Mouse (Mus musculus): Measurements from ENCODE around the gene Pde8b. TPM values are rescaled to one million over a fixed set of nuclear protein-coding genes. Genes with fewer than 3 reads are reported as not detected.

Pde8b gene
- total RNA-seq, 2 experiments from 2014 or later: 72.0 to 77.5 TPM

DNA sequence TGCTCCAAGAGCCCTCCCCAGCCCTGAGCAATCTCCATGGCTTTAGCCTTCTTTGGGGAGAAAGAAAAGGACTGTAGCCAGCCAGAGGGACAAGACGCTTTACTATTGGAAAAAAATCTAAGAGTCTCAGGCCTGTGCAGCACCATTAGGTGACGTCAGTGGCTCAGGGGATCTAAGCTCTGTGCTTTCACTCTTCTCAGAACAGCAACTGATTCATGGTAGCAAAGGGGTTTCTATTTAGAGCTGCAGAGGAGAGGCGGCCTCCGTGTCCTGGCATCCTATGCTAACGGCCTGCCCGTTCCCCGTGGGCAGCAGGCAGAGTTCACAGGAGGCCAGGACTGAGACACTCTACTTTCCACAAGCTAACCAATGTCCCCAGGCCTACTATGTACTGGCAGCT is 169.1 kb downstream of the Pde8b start:
- no peak for DNase-seq

DNA sequence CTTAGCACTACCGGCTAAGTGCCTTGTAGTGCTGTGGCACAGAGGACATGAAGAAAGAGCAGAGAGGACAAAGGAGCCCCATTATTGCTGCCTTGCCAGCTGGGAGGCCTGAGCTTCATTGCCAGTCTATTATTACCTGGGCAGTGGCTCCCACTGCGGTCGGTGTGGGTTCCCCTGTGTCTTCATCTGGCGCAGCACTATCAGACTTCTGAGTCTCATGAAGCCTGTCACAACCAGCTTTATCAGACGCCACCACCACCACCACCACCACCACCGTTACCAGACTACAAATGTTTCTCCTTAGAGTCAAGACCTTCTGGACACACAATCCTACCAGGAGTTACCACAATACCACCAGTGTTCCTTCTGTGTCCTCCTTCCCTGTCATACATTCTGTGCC is 171.6 kb downstream of the Pde8b start:
- DNase-seq: no peak

DNA sequence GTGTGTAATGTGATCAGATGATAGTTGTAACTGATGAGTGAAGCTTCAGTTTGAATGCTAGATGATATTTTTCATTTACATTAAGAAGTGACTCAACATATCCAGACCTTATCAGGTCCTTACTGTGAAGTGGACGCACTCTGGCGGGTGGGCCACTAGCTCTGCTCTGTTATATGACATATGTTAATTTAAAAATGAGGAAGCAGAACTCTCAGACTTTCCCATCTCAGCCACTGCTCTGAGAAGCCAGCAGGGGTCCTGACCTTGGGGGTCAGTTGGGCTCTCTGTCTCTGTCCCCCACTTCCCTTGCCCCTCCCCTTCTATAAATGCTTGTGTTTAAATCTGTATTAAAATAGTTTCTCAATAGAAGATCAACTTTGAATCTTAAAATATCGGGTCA is 172.4 kb downstream of the Pde8b start:
- no peak for DNase-seq

DNA sequence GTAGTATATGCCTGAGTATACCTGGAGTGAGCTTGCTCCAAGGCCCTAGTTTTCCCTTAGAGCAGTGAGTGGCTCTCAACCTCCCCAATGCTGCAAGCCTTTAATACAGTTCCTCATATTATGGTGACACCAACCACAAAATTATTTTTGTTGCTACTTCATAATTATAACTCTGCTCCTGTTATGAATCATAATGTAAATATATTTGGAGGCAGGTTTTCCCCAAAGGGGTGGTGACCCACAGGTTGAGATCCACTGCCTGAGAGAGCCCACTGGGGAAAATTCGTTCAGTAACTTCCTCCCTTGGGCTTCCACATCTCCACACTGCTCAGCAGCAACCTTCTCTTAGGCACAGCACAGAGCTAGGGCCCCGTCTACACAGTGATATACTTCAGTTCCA is 174.0 kb downstream of the Pde8b start:
- no peak for DNase-seq

DNA sequence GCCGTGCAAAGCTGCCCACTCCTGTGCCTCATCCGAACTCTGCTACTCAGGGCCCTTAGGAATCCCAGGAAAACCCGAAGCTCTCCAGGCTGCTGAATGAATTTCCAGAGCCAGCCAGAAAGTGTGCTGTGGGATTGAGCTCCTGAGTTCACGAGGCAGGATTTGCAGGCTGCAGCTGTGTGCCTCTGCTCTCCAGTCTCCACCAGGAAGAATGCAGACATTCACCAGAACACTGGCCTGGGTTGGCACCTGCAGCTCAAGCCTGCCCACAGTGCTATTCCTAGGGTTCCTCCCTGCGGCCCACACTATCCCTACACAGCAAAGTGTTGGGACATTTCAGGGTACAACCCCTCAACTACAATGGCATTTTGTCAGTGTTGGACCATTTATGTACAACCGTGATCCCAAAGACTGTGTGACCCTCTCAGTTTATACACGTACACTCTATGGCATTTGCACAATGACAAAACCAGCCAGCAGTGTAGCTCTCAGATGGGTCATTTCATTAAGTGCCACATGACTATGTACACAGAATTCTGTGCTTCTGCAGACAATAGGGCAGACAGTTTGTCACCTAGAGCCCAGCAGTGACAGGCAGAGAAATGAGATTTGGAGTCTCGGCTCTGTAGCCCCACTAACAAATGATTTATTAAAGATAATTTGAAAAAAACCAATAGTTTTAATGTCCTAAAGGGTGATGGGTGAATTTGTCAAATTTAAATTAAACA is 176.5 kb downstream of the Pde8b start:
- no peak for DNase-seq

DNA sequence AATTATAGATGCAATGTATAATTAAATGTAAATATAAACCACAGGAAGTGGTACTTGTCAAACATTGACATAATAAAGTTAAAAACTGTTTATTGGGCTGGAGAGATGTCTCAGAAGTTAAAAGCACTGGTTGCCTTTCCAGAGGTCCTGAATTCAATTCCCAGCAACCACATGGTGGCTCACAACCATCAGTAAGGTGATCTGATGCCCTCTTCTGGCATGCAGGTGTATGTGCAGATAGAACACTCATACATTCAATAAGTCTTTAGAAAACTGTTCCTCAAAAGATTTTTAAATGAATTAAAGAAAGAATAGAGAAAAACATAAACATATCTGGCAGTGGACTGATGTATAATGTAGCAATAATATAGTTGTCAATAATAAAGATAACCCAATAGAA is 179.9 kb downstream of the Pde8b start:
- DNase-seq: no peak

DNA sequence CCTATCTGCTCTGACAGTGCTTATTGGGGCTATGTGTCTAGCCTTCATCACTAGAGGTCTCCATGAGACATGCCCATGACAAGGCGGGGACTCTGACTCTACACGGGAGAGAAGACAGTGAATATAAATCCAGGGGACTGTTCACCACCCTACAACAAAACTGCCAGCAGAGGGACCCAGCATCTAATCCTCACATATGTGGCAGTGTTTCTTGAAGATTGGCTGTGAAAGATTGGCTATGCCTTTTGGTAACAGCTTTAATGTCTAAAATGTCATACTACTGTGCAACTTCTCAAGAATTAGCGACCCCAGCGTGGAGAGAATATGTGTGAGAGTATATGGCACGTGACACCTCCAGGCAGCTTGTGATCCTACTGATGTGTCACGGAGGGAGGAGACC is 182.3 kb downstream of the Pde8b start:
- peak; percentile 34 for DNase-seq

DNA sequence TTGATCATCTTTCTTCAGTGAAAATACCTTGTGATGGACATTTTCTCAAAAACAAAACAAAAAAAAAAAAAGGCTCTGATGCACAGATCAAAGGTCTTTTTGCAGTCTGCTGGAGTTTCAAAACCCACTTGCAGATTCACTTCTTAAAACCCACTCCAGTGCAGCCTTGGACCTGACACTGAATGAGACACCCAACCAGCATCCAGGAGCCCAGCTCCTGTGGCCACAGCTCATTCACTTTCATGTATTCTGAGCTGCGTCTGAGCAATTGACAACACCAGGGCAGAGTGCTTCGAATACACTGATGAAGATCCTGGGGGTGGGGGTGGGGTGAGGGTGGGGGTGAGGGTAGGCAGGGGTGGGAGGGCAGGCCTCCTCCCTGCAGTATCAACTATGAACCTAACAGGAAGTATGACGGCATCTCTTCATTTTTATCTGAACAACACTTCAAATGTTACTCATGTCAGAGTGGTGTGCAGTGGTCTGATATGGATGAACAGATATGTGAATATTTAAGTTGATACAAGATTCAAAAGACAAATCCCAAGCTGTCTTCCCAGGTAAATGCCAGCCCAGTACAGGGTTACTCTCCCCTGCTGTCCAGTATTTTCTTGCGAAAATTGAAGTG is 186.6 kb downstream of the Pde8b start:
- DNase-seq: no peak

DNA sequence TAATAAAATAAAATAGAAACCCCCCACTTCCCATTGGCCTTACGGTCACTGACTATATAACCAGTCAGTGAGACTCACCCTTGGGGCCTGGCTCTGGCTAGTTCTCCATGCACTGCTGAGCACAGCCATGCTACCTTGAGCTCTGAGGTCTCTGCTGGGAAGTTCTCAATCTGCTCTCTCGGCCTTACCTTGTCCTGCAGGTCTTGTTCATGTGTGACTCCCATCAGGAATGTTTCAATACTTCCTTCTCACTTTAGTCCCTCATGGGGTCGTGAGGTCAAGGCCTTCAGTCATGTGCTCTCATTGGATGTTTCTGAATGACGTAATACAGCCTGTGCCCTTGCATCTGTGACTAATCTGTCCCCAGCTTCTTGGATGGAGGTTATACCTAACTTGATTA is 191.3 kb downstream of the Pde8b start:
- DNase-seq: peak; percentile 31

DNA sequence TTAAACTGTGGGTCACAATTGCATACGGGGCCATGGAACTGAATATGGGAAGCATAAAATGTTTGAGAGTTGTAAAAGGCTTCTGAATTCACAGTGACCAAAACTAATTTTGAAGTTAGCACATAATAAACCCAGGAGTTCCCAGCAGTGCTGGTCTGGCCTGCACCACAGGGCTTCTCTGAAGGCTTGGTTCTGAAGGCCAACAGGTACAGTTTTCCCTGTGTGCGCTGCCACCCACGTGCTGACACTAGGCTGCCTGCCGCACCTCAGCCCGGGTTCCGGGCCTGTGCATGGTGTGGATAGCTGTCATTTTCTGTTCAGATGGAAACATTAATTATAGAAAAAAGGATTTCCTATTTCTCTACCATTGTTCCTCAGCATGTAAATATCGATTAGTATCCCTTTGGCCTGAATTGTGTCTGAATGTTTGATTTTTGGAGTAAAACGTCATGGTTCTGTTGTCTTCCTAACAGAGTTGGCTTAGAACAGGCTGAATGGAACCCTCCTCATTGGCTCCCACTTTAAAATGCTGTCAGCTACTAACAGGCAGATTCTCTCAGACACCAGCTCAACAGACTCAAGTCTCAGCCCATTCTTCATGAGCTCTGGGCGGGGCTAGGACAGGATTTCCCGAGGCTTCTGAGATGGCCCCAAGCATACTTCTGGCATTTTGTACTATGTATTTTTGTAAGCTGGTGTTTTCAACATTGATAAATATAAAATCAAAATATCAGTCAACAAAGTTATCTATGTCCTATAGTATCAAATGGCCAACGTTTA is 193.4 kb downstream of the Pde8b start:
- DNase-seq: no peak

DNA sequence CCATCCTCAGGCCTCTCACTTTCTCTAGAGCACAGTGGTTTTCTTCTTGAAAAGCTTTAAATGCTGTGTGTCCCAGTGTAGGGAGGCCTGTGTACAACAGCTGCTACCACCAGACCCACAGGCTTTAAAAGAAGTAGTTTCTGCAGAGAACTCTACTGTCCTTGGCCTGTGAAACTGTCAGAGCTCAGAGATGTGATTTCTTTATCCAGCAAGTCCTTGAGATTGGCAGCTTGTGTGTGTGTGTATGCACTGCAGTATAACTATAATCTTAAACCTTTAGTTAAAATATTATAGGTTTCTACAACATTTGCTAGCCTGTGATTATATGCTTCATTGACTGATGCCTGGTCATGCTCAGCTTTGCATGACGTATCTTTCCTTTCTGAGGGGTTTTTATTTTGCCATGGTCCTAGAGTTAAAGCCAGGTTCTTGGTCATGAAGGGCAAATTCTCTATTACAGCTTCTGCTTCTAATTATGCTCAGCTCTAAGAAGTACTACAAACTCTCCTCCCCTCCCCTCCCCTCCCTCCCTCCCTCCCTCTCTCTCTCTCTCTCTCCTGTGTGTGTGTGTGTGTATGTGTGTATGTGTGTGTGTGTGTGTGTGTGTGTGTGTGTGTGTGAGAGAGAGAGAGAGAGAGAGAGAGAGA is 194.3 kb downstream of the Pde8b start:
- no peak for DNase-seq

DNA sequence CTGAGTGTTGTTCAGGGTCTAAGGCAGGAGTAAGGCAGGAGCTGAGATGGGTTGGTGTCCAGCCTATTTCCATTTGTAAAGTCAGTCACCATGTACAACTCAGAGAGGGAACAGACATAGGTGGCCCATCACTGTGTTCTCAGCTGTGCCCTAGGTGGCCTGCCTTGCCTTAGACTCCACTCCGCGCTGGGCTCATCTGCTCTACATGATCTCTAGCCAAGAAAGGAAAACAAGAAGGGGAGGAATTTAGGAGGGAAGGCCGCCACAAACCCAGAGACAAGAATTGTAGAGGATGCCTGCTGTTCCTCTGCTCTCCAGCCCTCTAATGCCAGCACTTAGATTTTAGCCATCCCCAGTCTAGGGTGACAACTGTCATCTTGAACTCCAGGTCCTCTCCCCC is 197.7 kb downstream of the Pde8b start:
- no peak for DNase-seq

DNA sequence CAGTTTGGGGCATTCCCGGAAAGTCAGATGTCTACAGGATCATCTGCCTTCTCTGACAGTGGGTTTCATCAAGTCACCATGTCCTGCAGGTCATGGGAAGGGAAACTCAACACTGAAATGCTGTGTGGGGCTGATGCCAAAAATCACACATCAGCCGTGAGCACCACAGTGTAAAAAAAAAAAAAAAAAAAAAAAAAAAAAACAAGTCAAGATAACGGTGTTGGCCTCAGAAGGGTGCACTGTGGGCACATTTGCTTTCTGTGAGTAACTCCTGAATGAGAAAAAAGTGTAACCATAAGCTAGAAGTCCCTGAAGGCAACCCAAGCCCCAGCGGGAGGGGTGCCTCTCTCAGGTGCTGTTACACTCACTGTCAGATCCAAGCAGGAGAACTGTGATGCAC is 199.7 kb downstream of the Pde8b start:
- no peak for DNase-seq

DNA sequence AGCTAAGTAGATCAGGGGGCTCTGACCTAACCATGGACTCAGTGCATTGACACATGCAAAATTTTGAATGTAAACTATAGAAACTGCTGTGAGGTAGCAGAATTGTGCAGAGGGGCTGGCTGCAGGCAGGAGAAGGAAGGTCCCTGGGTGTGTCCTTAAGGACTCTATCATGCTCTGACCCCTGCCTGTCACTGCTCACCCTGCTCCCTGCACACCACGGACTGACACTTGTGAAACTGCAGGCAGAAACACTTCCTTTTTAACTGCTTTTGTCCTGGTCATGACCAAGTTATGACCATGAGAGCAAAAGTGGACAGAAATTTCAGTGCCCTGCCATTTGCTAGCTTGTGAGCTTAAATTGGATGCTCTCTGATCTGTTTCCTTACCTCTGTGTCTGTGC is 206.0 kb downstream of the Pde8b start:
- DNase-seq: no peak

DNA sequence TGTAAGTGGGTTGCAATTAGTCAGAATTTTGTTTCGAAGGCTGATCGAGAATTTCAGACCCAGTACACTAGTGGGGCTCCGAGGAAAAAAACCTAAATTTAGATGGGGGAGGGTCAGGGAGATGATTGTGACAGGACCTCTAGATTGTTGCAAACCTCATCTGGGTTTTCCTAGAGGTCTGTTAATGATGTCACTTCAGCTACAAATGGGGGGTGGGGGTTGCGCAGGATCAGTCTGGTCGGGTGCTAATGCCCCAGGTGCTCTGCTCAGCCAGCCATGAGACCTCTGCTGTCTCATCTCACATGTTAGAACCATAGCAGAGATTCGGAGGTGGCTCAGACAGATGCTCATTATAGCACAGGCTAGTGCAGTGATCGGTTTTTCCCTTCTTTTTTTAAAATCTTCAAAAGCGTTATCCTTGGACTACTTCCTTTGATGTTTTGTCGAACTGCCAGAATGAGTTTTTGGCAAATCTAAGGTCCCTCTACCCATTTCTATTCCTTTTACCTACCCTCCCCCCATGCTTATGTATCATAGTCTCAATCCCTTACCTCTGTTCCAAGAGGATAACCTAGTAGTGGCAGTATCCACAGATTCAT is 209.9 kb downstream of the Pde8b start:
- DNase-seq: no peak

DNA sequence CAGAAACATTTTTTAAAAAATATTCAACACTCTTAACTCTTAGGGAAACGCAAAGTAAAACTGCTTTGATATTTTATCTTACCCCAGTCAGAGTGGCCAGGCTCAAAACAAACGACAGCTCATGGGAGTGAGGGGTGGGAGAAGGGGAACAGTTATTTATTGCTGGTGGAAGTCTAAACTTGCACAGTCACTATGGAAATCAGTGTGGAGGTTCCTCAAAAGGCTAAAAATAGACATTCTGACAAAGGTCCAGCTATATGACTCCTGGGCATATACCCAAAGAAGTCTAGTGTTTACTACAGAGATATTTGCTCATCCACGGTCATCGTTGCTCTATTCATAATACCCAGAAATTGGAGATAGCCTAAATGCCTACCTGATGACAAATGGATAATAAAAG is 211.9 kb downstream of the Pde8b start:
- DNase-seq: no peak

DNA sequence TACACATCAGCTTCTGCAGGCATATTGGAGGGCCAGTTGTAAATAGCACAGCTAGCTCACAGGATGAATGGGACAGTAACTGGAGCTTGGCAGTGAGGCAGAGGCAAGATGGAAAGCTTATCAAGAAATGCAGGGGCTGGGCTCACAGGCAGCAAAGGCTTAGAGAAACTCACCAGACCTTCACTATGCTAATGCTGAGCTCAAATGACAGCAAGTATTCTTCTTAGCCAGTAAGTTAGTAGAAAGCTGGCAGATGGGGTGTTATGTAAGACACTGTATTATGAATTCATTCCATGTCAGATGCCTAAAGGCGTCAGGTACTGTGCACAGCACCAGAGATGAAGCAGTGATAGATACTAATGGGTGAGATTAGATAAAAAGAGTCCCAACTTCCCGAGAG is 215.4 kb downstream of the Pde8b start:
- DNase-seq: no peak

DNA sequence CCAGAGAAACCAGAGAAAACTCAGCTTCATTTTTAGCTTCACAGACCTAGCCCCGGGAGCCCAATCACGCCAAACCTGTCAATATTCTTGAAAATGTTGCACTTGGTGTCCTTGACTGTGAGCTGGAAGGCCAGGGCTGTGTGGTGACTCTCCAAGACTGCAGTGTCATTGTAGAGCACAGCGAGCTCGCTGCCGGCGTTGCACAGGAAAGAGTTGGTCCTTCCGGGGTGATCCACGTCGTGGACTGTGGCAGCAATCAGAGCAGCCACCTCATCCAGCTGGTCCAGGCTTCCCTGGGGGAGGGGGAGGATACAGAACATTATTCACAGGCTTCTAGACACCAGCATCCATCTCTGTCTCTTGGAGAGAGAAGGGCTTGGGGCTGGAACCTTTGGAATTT is 216.0 kb downstream of the Pde8b start:
- peak; percentile 56 for DNase-seq

DNA sequence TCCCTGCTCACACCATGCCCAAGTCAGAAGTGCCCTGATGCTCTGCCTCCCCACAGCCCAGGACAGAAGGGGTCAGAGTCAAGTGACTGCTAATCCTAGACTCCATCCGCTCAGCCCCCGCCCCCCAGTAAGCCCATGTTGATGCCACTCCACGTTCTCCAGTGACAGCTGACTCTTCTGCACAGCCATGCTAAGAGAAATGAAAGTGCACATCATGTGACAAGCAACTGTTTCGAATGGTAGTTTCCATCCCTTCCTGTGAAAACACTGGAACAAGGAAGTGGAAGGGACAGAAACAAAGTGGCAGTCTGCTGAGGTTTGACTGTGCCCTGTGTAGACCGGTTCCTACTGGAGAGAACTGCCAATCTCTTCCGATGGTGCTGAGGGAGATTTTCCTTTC is 217.2 kb downstream of the Pde8b start:
- no peak for DNase-seq

DNA sequence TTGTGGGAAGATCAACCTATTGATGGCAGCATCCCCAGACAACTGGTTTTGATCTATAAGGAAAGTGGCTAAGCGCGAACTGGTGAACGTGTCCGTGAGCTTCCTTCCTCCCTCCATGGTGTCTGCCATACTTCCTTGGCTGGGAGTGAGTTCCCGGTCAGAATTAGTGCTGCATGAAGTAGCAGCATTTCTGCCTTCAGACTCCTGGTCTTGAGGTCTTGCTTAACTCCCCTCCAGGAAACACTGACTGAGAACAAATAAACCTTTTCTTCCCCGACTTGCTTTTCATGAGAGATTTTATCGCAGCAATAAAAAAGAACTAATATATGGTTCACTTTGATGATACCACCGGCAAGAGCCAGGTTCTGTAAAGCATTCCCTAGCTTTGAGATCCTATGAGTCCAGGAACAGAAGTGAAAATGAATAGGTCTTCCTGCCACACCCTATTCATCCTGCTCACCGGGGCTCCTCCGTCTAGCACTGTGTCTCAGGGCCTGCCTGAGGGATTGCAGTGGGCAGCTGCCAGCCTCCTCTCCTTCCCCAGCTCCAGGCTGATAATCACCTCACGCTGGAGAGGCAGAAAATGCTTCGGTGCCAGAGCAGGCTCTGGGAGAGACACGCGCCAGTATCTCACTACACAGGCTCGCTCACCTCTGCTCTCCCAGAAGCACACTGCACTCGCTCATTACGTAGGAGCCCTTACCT is 217.9 kb downstream of the Pde8b start:
- no peak for DNase-seq

DNA sequence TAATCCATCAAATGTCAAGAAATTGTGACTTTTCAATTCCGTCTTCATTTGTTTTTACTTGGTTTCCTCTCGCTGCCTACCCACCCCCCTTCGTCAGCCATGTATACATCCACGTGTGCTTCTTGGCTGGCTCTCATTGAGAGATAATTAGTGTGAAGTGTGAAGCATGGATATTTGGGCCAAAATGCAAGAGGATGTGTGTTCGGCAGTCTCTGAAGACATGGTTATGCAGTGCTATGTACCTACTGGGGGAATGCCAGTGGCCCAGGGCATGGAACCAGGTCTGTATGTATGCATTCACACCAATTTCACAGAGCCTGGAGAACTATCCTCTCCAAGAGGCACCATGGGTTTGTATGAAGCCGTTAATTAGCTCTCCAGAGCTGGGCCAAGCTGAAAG is 219.3 kb downstream of the Pde8b start:
- no peak for DNase-seq

DNA sequence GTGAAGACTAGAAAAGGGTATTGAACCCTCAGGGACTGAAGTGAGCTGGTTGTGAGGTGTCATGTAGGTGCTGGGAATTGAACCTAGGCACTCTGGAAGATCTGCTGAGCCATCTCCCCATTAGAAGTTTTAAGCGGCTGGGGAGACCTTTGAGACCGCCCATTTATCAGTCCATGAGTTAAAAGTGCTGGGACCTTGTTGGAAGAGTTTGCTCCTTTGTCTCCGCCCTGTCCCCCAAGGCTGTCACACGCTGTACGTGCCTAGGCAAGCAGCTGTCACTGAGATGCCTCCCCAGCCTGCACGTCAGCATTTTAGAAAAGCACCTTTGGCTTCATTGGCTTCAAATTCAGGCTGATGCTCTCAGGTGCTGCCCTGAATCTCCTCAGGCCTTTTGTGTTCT is 229.9 kb downstream of the Pde8b start:
- DNase-seq: no peak
